Mouse (Mus musculus) liver, postnatal 0 days (tissue): ENCODE data around the gene Nln.

Source experiments
- CTCF ChIP-seq: sonication (generic); IDR thresholded peaks from 2 replicates; pipeline ENCODE4 v1.5.1; 2016; ENCODE audit warnings: antibody characterized with exemption, low read depth
- EP300 ChIP-seq: IDR thresholded peaks from 2 replicates; pipeline ENCODE4 v1.6.1; 2016; ENCODE audit warnings: antibody characterized with exemption, low read depth, mild to moderate bottlenecking

- TF ChIP-seq CTCF: no peak
- no peak for TF ChIP-seq EP300
Measured at GRCm38 (mm10) chr13:104114827-104115226, 5.4 kb upstream of the Nln start.
